Mouse (Mus musculus): ENCODE measurements at regions not wholly inside any gene's neighbourhood (a gene's known extent, or its start where the extent isn't known, plus 50 kb on each side); places are given as distances from the start of the nearest gene placed in this dataset.

- no peak for DNase-seq (ENCODE audit: low spot score)
Measured at GRCm38 (mm10) chrX:11655466-11655865, 327.8 kb downstream of the H2al1j start.

- DNase-seq (ENCODE audit: low spot score), result peak; percentile 5
Measured at GRCm38 (mm10) chrX:11657606-11658254, 330.1 kb downstream of the H2al1j start.

- peak; percentile 8 for DNase-seq (ENCODE audit: low spot score)
Measured at GRCm38 (mm10) chrX:11663187-11663829, 335.7 kb downstream of the H2al1j start.

- DNase-seq (ENCODE audit: low spot score), result peak; percentile 46
Measured at GRCm38 (mm10) chrX:11664330-11665061, 336.9 kb downstream of the H2al1j start.

GRCm38 (mm10) chrX:11665077-11665974 is 337.7 kb downstream of the H2al1j start:
- DNase-seq (ENCODE audit: low spot score), result no peak

GRCm38 (mm10) chrX:11666517-11666916 is 338.9 kb downstream of the H2al1j start:
- DNase-seq (ENCODE audit: low spot score), result no peak

- DNase-seq (ENCODE audit: low spot score), result no peak
Measured at GRCm38 (mm10) chrX:11671805-11672204, 344.2 kb downstream of the H2al1j start.

- DNase-seq (ENCODE audit: low spot score), result no peak
Measured at GRCm38 (mm10) chrX:11678086-11678485, 350.5 kb downstream of the H2al1j start.

- no peak for DNase-seq (ENCODE audit: low spot score)
Measured at GRCm38 (mm10) chrX:11681274-11681673, 353.7 kb downstream of the H2al1j start.

- DNase-seq (ENCODE audit: low spot score), result no peak
Measured at GRCm38 (mm10) chrX:11689989-11690405, 362.4 kb downstream of the H2al1j start.

- no peak for DNase-seq (ENCODE audit: low spot score)
Measured at GRCm38 (mm10) chrX:11690446-11690845, 362.8 kb downstream of the H2al1j start.

- no peak for DNase-seq (ENCODE audit: low spot score)
Measured at GRCm38 (mm10) chrX:11691019-11691418, 363.4 kb downstream of the H2al1j start.

GRCm38 (mm10) chrX:11696565-11696964 is 368.9 kb downstream of the H2al1j start:
- DNase-seq (ENCODE audit: low spot score), result no peak

GRCm38 (mm10) chrX:11701095-11701494 is 373.5 kb downstream of the H2al1j start:
- DNase-seq (ENCODE audit: low spot score), result no peak

GRCm38 (mm10) chrX:11705851-11706557 is 378.4 kb downstream of the H2al1j start:
- DNase-seq (ENCODE audit: low spot score), result no peak

GRCm38 (mm10) chrX:11707330-11707729 is 379.7 kb downstream of the H2al1j start:
- DNase-seq (ENCODE audit: low spot score), result no peak

GRCm38 (mm10) chrX:11708325-11708724 is 380.7 kb downstream of the H2al1j start:
- no peak for DNase-seq (ENCODE audit: low spot score)

- DNase-seq (ENCODE audit: low spot score), result no peak
Measured at GRCm38 (mm10) chrX:11709326-11709725, 381.7 kb downstream of the H2al1j start.

GRCm38 (mm10) chrX:11713423-11713822 is 385.8 kb downstream of the H2al1j start:
- no peak for DNase-seq (ENCODE audit: low spot score)

GRCm38 (mm10) chrX:11716773-11717172 is 389.2 kb downstream of the H2al1j start:
- no peak for DNase-seq (ENCODE audit: low spot score)

- no peak for DNase-seq (ENCODE audit: low spot score)
Measured at GRCm38 (mm10) chrX:11718778-11719177, 391.2 kb downstream of the H2al1j start.

All from ovary, adult 18-20 months (tissue).